Mouse (Mus musculus) liver, embryonic 12.5 days (tissue): Measurements from ENCODE around the gene Plekhf1. TPM values are rescaled to one million over a fixed set of nuclear protein-coding genes. Genes with fewer than 3 reads are reported as not detected.

Experiments
- ATAC-seq: fragments of 200-750 bp; cut with Nextera tagmentation; 2 replicates; pipeline ENCODE4 v1.8.0; 2017; ENCODE audit warnings: moderate number of reproducible peaks, mild to moderate bottlenecking, moderate library complexity
- H3K27ac ChIP-seq: fragments of 300-500 bp; sonication (generic); 2 replicates; pipeline ENCODE4 v1.5.1; 2016; ENCODE audit warnings: mild to moderate bottlenecking
- H3K27me3 ChIP-seq: fragments of 300-500 bp; sonication (generic); replicated peaks from 2 replicates; pipeline ENCODE4 v1.6.1; 2016; ENCODE audit warnings: mild to moderate bottlenecking, moderate library complexity
- H3K36me3 ChIP-seq: fragments of 300-500 bp; sonication (generic); 2 replicates; pipeline ENCODE4 v1.6.1; 2016; ENCODE audit warnings: mild to moderate bottlenecking, moderate library complexity
- H3K4me1 ChIP-seq: fragments of 300-500 bp; sonication (generic); 2 replicates; pipeline ENCODE4 v1.6.1; 2016
- H3K4me2 ChIP-seq: fragments of 300-500 bp; sonication (generic); 2 replicates; pipeline ENCODE4 v1.6.1; 2016; ENCODE audit warnings: mild to moderate bottlenecking, moderate library complexity
- H3K4me3 ChIP-seq: fragments of 300-500 bp; sonication (generic); 2 replicates; pipeline ENCODE4 v1.5.1; 2016; ENCODE audit warnings: mild to moderate bottlenecking, moderate library complexity
- H3K9ac ChIP-seq: fragments of 300-500 bp; sonication (generic); 2 replicates; pipeline ENCODE4 v1.6.1; 2016; ENCODE audit warnings: mild to moderate bottlenecking, moderate library complexity
- H3K9me3 ChIP-seq: fragments of 300-500 bp; sonication (generic); replicated peaks from 2 replicates; pipeline ENCODE4 v1.6.1; 2016; ENCODE audit warnings: mild to moderate bottlenecking, moderate library complexity
- WGBS: fragments of 180-500 bp; shearing (Covaris S2); methylation state at CpG from one replicate; pipeline ENCODE4 v1.1.7; 2016; ENCODE audit not compliant: insufficient replicate concordance; 5-methylcytosine and 5-hydroxymethylcytosine counted together
- polyA plus RNA-seq: library from polyadenylated mRNA; unstranded; fragments of >200 nt; fragmentation: Nextera tagmentation; extraction: Ambion mirVana; gene quantifications from 2 replicates; pipeline ENCODE4 v1.2.1, GENCODE M21; 2016

Gene Plekhf1
- polyA plus RNA-seq, 1 experiment from 2014 or later: 0.45 TPM

DNA sequence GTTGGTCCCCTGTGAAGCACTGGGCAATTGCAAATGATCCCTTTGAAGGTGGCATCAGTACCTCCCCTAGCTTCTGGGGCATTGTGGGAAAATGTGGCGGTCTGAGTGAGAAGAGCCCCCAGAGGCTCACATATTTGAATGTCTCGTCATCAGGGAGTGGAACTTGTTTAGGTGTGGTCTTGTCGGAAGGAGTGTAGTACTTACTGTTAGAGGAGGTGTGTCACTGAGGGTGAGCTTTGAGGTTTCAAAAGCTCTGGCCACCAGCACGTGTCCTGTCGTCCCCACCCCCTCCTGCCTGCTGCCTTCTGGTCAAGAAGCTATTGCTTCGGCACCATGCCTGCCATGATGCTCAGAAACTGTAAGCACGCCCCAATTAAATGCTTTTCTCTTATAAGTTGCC lies 12.5 kb downstream of the Plekhf1 start:
- Histone ChIP-seq H3K4me3 (no peak overlapping the region), H3K27me3 (no peaks in the 10 kb centered on the region), H3K36me3 (no peaks in the 10 kb centered on the region), H3K9ac (no peak overlapping the region), H3K4me1 (0 out of 2 replicates have a peak, but pooled peaks cover 3% of the 10 kb centered on the region), H3K9me3 (no peaks in the 10 kb centered on the region), H3K27ac (no peak overlapping the region), H3K4me2 (no peak overlapping the region)
- ATAC-seq: no peak
- 58% methylated on average over 7 of the region's 7 CpGs for WGBS

DNA sequence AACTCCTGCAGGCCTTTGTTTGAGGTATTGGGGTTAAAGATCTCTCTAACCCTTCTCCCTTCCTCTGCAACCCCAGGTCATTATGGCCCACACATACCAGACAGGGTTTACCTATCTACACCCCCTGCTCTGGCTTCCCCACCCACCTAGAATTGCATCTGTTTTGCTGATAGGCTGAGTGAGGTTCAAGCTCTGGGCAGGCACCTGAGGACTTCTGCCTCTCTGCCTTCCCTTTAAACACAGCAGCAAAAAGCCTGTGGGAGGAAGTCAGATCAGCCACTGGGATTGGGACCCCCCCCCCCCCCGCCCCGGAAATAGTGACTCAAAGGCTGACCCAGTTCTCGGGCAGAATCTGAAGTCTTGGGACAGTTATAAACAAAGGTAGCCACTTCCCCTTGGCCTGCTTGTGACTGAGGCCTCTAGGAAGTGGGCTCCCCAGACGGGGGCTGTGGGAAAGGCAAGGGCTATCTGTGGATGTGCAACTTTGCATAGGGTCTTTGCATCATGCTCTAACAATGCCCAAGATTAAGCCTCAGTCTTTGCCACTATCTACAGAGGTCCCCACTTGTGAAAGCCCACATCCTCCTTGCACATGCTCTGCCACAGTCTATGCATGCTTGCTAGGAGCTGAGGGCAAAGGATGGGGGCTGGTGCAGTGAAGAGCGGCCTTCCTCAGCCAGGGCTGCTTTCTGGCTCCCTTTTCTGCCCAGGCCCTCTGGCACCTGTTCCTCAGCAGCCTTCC lies 13.2 kb downstream of the Plekhf1 start:
- Histone ChIP-seq H3K4me3 (no peak overlapping the region), H3K27ac (no peak overlapping the region), H3K4me1 (peaks cover 8% of the 10 kb centered on the region; the same call in 1 of the 2 replicates), H3K27me3 (no peaks in the 10 kb centered on the region), H3K4me2 (no peak overlapping the region), H3K36me3 (no peaks in the 10 kb centered on the region), H3K9me3 (no peaks in the 10 kb centered on the region), H3K9ac (no peak overlapping the region)
- 21% methylated on average over 5 of the region's 5 CpGs for WGBS
- ATAC-seq: no peak

DNA sequence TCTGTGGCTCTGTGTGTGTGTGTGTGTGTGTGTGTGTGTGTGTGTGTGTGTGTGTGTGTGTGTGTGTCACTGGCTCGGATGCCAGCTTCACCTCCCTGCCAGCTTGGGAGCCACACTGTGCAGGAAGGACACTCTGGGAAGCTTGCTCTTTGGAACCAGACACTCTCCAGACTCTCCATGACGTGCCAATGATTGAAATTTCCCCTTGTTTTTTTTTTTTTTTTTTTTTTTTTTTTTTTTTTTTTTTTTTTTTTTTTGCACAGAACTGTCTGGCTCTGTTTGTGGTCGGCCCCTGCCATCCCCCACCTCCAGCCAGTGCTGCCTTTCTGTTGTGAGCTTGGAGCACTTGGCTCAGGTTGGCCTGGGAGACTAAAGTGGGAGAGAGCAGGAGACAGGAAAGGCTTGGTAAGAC lies 15.2 kb downstream of the Plekhf1 start:
- 35% methylated on average over 3 of the region's 3 CpGs for WGBS
- no peak for ATAC-seq
- H3K4me2 ChIP-seq: no peak overlapping the region
- H3K27me3 ChIP-seq: no peaks in the 10 kb centered on the region
- H3K27ac ChIP-seq: no peak overlapping the region
- H3K9ac ChIP-seq: no peak overlapping the region
- no peak overlapping the region for H3K4me3 ChIP-seq
- no peaks in the 10 kb centered on the region for H3K9me3 ChIP-seq
- peaks cover 11% of the 10 kb centered on the region; the same call in 1 of the 2 replicates for H3K4me1 ChIP-seq
- no peaks in the 10 kb centered on the region for H3K36me3 ChIP-seq

DNA sequence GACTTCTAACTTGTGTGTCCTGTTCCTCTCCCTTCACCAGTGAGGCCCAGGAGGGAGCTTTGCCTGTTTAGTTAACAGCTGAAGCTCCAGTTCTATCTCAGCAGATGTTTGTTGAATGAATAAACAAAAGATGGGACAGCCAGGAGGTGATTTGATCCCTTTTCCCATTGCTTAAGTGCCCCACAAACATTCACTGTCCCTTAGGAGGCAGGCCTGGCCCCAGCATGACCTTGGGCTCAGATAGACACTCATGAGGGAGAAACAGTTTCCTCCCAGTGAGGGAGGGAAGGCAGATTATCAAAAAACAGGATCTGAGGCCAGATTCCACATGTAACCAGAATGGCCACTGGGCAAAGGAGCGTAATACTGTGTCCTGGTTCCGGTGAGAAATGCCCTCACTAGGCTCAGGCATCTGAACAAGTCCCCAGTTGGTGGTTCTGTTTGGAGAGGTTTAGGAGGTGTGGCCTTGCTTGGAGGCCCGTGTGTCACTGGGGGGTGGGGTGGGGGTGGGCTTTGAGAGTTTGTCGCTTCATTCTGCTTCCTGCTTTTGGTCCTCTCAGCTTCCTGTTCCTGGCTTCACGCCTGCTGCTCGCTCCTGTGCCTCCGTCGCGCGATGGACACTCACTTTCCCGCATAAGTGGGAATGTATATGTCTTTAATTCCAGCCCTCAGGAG lies 18.2 kb downstream of the Plekhf1 start:
- 33% methylated on average over 11 of the region's 11 CpGs for WGBS
- Histone ChIP-seq H3K27me3 (no peaks in the 10 kb centered on the region), H3K9me3 (no peaks in the 10 kb centered on the region), H3K4me1 (peaks cover 10% of the 10 kb centered on the region; the same call in 1 of the 2 replicates), H3K9ac (no peak overlapping the region), H3K4me3 (no peak overlapping the region), H3K36me3 (no peaks in the 10 kb centered on the region), H3K27ac (no peak overlapping the region), H3K4me2 (no peak overlapping the region)
- no peak for ATAC-seq

DNA sequence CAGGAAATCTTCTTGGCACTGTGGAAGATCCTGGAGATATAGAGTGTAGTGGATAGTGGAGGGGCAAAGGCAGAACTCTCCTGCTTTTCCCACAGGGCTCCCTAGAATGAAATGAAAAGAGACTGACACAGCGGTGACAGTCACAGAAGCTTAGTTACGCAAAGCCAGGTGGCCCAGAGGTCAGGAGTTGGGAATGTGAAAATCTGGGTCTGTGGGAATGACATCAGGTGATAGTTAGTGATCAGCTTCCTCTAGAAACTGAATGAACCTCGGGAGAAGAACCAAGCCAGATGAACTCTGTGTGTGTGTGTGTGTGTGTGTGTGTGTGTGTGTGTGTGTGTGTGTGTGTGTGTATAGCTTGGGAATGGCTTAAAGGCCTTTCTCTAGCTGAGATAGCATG lies 18.8 kb downstream of the Plekhf1 start:
- no peaks in the 10 kb centered on the region for H3K36me3 ChIP-seq
- WGBS: 65% methylated on average over 3 of the region's 3 CpGs
- 0 out of 2 replicates have a peak, but pooled peaks cover 6% of the 10 kb centered on the region for H3K9me3 ChIP-seq
- no peak overlapping the region for H3K9ac ChIP-seq
- H3K4me1 ChIP-seq: peaks cover 8% of the 10 kb centered on the region; the same call in 1 of the 2 replicates
- no peak overlapping the region for H3K27ac ChIP-seq
- no peak overlapping the region for H3K4me2 ChIP-seq
- no peak for ATAC-seq
- no peak overlapping the region for H3K4me3 ChIP-seq
- H3K27me3 ChIP-seq: no peaks in the 10 kb centered on the region

DNA sequence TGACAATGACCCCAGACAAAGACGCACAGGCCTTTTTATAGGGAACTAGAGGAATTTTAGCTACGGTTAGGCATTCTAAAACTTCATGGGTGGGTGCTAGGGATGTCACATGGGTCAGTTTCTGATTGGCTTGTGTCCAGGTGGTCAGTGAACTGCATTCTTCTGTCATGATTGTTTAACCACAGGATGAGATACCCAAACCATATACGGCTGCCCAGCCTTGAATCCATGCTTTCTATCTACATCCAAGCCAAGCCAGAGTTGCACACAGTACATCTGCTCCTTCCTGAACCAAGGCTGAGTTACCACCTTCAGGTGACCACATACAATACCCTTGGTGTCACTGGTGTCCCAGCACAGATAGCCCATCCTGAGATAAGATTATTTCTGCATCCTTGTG lies 21.3 kb downstream of the Plekhf1 start:
- Histone ChIP-seq H3K4me2 (no peak overlapping the region), H3K4me3 (no peak overlapping the region), H3K27ac (no peak overlapping the region), H3K9me3 (0 out of 2 replicates have a peak, but pooled peaks cover 6% of the 10 kb centered on the region), H3K9ac (no peak overlapping the region), H3K36me3 (no peaks in the 10 kb centered on the region), H3K27me3 (0 out of 2 replicates have a peak, but pooled peaks cover 7% of the 10 kb centered on the region), H3K4me1 (peaks cover 8% of the 10 kb centered on the region; the same call in 1 of the 2 replicates)
- WGBS: 61% methylated on average over 3 of the region's 3 CpGs
- no peak for ATAC-seq

DNA sequence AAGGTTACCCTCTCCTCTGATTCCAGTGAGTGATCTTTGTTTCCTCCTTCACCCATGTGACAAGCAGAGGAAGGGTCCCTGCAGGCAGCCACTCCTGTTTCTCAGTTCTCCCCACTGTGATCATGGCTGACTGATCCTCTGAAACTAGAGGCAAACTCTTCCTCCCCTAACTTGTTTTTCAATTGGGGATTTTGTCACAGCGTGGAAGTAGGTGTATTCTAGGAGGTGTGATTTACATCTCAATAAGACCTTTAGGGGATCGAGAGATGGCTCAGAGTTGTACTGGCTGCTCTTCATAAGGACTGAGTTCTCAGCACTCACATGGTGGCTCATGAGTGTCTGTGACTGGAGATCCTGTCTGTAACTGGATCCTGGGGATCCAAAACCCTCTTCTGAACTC lies 22.0 kb downstream of the Plekhf1 start:
- H3K36me3 ChIP-seq: no peaks in the 10 kb centered on the region
- H3K9me3 ChIP-seq: 0 out of 2 replicates have a peak, but pooled peaks cover 6% of the 10 kb centered on the region
- ATAC-seq: no peak
- 64% methylated on average over 2 of the region's 2 CpGs for WGBS
- H3K27me3 ChIP-seq: 0 out of 2 replicates have a peak, but pooled peaks cover 7% of the 10 kb centered on the region
- no peak overlapping the region for H3K27ac ChIP-seq
- no peak overlapping the region for H3K4me3 ChIP-seq
- no peak overlapping the region for H3K4me2 ChIP-seq
- H3K9ac ChIP-seq: no peak overlapping the region
- peaks cover 8% of the 10 kb centered on the region; the same call in 1 of the 2 replicates for H3K4me1 ChIP-seq

DNA sequence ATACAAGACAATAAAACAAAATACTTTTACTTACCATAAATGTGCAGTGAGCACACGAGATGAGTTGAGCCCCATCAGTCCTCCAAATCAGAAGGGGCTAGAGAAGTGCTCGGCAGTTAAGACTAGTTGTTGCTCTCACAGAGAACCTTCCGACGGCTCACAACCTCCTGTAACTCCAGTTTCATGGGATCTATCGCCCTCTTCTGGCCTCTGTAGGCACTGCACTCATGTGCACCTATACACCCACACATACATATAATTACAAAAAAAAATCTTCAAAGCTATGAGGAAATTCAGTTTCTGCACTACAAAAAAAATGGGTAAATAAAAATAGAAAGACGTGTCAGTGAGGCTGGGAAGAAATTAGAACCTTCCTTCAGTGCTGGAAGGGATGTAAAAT lies 23.5 kb downstream of the Plekhf1 start:
- H3K4me1 ChIP-seq: peaks cover 4% of the 10 kb centered on the region; the same call in 1 of the 2 replicates
- WGBS: 77% methylated on average over 6 of the region's 6 CpGs
- H3K36me3 ChIP-seq: no peaks in the 10 kb centered on the region
- H3K27ac ChIP-seq: no peak overlapping the region
- H3K4me3 ChIP-seq: no peak overlapping the region
- ATAC-seq: no peak
- no peak overlapping the region for H3K4me2 ChIP-seq
- H3K9me3 ChIP-seq: 0 out of 2 replicates have a peak, but pooled peaks cover 6% of the 10 kb centered on the region
- H3K27me3 ChIP-seq: 0 out of 2 replicates have a peak, but pooled peaks cover 7% of the 10 kb centered on the region
- H3K9ac ChIP-seq: no peak overlapping the region

DNA sequence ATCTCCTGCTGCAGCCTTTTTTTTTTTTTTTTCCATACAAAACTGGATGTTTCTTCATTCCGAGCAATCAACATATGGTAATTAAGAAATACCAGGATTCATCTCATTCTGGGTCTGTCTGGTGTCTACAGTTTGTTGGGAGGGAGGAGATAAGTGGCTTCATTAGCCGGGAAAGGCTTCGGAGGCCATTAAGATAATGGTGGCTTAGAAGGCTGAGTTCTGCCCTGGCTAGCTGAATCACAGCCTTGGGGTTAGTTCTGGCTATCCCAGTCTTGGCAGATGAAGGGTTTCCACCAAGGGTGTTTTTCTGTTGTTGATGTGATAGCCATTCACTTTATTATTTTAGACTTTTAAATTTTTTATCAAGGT lies 26.5 kb downstream of the Plekhf1 start:
- 26% methylated on average over 3 of the region's 3 CpGs for WGBS
- Histone ChIP-seq H3K9ac (no peak overlapping the region), H3K27me3 (0 out of 2 replicates have a peak, but pooled peaks cover 7% of the 10 kb centered on the region), H3K4me2 (no peak overlapping the region), H3K27ac (no peak overlapping the region), H3K4me1 (peaks cover 4% of the 10 kb centered on the region; the same call in 1 of the 2 replicates), H3K36me3 (no peaks in the 10 kb centered on the region), H3K9me3 (0 out of 2 replicates have a peak, but pooled peaks cover 6% of the 10 kb centered on the region), H3K4me3 (no peak overlapping the region)
- ATAC-seq: 0 out of 2 replicates have a peak, but pooled peaks have one; percentile 5

DNA sequence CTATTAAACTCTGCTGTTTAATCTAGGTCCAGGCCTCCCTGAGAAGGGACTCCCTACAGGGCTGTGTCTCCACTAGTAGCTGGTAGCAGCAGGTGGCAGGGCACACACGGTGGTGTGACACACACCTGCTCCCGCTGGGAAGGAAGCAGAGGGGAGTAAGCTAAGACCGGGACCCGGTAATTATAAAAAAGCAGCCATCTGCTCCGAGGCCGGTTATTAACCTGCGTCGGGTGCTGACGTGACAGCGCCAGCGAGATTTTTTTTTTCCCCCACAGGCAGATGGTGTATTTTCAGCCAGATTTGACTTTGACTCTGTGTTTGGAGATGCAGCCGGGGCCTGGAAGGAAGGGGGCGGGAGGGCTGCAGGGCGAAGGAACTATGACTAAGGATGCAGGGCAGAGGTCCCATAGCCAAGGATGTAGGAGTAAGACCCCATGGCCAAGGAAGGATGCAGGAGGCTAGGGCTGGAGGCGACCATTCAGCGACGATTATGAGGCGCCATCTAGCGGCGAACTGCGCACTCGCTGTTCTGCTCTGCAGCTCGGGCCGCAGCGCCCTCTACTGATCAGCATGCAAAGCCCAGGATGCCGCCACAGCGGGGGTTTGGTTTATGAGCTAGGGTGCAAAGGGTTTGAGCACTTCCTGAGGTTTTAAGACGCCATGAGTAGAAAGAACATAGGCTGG lies 27.1 kb downstream of the Plekhf1 start:
- peak; percentile 72 for ATAC-seq
- no peak overlapping the region for H3K27ac ChIP-seq
- 9% methylated on average over 28 of the region's 28 CpGs for WGBS

DNA sequence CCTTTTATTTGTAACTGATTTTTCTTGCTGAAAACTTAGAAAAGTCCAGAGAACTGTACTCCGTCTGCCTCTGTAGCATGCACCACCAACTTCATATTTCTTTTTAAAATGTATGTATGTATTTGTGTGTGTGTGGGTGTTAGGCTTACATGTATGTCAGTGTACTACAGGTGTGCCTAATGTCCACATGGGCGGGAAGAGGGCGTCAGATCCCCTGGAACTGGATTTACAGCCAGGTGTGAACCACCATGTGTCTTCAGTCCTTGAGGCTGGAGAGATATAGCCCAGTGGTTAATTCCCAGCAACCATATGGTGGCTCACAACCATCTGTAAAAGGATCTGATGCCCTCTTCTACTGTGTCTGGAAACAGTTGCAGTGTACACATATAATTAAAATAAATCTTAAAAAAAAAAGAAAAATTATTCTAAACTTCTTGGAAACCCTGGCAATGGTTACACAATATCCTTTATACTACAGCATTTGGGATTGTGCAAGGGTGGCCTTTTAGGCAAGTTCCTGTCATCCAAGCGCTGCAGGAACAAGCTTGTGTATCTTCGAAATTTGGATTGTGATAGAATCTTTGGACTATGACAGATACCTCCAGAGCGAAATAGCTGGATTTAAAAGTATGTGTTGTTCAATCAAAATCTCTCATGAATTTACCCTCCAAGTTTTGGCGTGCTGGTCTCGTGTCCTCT lies 27.8 kb downstream of the Plekhf1 start:
- no peak overlapping the region for H3K27ac ChIP-seq
- no peak overlapping the region for H3K4me3 ChIP-seq
- no peak overlapping the region; the same call in 1 of the 2 replicates for H3K4me2 ChIP-seq
- no peak overlapping the region for H3K9ac ChIP-seq
- H3K4me1 ChIP-seq: peaks cover 4% of the 10 kb centered on the region; the same call in 1 of the 2 replicates
- 0 out of 2 replicates have a peak, but pooled peaks cover 7% of the 10 kb centered on the region for H3K27me3 ChIP-seq
- no peak for ATAC-seq
- H3K36me3 ChIP-seq: 0 out of 2 replicates have a peak, but pooled peaks cover 2% of the 10 kb centered on the region
- 56% methylated on average over 8 of the region's 8 CpGs for WGBS
- H3K9me3 ChIP-seq: 0 out of 2 replicates have a peak, but pooled peaks cover 6% of the 10 kb centered on the region

More for the DNA sequence above, 27.1 kb downstream of the Plekhf1 start:
- Histone ChIP-seq H3K4me2 (peak overlapping the region; percentile 38), H3K9ac (no peak overlapping the region), H3K36me3 (0 out of 2 replicates have a peak, but pooled peaks cover 2% of the 10 kb centered on the region), H3K4me3 (no peak overlapping the region), H3K9me3 (0 out of 2 replicates have a peak, but pooled peaks cover 6% of the 10 kb centered on the region), H3K4me1 (peaks cover 4% of the 10 kb centered on the region; the same call in 1 of the 2 replicates), H3K27me3 (0 out of 2 replicates have a peak, but pooled peaks cover 7% of the 10 kb centered on the region)
